Mouse (Mus musculus) spleen, adult 2 months (tissue): ENCODE results near the gene Gm813.

Source experiments
- CTCF ChIP-seq: fragments of 200-500 bp; IDR thresholded peaks from 2 replicates; pipeline ENCODE4 v1.5.1; 2011; ENCODE audit warnings: mild to moderate bottlenecking, inconsistent platforms; ENCODE audit not compliant: insufficient read depth, insufficient read length, insufficient replicate concordance; ENCODE audit errors: extremely low read depth
- POLR2A ChIP-seq: fragments of 200-500 bp; IDR thresholded peaks from 2 replicates; pipeline ENCODE4 v1.6.1; 2011; ENCODE audit warnings: low read depth, low read length, inconsistent platforms

GRCm38 (mm10) chr16:58627597-58628335 is 11.0 kb upstream of the Gm813 start:
- no peak for TF ChIP-seq POLR2A
- no peak for TF ChIP-seq CTCF
